Mouse (Mus musculus) T-helper 2 cell (primary cell): Measurements from ENCODE around the gene Slc2a3.
"Not testable (repeated sequence)": the region's sequence is repeated elsewhere in the genome, so short reads cannot be mapped to it uniquely, and the experiment has no call there.

Experiments used
- in situ Hi-C: fragments of 300-600 bp; cut with MboI, MseI; formaldehyde crosslinking; loops from one replicate; pipeline ENCODE4 v1.15.1; 2025; ENCODE audit warnings: high pct_unique_total_duplicates

Slc2a3 gene

DNA sequence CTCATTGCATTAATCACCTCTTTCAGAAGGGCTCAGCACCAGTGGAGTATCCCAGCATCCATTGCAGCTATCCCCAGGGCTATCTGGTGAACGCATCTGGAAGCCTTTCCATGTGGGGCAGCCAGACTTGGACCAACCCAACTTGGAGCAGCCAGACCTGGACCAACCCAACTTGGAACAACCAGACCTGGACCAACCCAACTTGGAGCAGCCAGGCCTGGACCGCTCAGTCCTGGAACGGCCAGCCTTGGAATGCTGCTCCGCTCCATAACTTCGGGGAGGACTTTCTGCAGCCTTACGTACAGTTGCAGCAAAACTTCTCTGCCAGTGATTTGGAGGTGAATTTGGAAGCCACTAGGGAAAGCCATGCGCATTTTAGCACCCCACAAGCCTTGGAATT lies 88.3 kb downstream of the Slc2a3 start:
- in situ Hi-C loops: not testable (repeated sequence)

DNA sequence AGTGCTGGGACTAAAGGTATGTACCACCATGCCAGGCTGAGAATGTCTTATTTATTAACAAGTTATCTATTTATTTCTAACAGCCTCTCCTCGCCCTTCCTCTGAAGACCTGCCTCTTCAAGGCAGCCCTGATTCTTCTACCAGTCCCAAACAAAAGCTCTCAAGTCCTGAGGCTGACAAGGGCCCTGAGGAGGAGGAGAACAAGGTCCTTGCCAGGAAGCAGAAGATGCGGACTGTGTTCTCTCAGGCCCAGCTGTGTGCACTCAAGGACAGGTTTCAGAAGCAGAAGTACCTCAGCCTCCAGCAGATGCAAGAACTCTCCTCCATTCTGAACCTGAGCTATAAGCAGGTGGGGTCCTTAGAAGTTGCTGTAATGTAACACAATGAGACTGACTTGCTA lies 90.0 kb downstream of the Slc2a3 start:
- in situ Hi-C loops: no loop called here

DNA sequence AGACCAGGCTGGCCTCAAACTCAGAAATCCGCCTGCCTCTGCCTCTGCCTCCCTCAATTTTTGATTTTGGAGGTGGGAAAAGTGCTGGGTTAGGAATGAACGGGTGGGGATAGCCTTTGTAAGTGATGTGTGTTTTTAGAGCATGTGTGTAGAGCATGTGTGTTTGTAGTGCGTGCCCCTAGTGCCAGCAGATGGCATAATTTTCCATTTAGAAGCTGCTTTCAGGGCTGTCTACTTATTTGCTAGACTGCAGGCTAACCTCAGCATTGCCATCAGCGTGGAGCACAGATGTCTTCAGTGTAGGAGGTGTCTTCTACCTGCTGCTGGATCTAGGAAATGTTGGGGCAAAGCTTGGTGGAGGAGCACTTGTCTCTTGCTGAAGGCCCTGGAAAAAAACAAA lies 92.6 kb downstream of the Slc2a3 start:
- in situ Hi-C loops: no loop called here

DNA sequence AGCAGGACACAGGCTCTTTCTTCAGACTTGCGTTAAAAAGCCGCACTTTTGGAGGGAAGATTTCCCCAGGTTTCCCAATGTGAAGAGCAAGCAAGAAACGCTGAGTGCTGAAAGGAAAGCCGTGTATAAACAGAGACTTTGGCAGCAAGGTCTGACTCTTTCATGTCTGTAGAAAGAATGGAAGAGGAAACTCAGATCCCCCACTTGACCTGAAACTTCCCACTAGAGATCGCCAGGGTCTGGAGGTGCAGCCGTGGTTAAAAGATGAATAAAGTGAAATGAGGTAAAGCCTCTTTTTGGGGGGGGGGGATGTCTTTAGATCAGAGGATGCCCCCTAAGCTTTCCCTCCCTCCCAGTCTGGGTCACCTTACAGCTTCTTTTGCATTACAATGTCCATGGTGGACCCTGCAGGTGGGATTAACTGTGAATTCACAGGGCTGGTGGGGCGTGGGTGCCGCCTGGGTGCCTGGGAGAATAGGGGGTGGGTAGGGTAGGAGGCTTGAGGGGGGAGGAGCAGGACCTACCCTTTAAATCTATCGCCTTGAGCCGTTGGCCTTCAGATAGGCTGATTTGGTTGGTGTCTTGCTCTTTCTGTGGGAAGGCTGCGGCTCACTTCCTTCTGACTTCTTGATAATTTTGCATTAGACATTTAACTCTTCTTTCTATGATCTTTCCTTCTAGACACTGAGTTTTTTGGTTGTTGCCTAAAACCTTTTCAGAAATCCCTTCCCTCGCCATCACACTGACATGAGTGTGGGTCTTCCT lies 94.2 kb downstream of the Slc2a3 start, which contains the start of gene Nanog:
Nanog (plus strand) TSS at position 454 of the 765 bp plus-strand sequence.
- in situ Hi-C loops: no loop called here

DNA sequence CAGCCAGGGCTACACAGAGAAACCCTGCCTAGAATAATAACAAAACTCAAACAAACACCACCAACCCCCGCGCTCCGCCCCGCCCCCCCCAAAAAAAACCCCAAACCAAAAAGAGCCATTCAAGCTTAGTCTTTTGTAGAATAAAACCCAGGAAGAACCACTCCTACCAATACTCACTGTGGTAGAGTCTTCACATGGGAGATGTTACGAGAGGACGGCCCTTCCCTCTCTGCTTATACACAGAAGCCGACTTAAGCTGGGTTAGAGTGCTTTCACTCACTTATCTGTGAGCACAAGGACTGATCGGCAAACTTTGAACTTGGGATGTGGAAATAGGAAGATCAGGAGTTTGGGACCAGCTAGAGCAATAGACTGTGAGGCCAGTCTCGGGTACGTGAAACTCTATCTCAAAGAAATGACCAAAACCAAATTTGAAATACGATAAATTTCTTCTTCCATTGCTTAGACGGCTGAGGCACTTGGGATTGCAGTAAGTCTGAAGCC lies 95.1 kb downstream of the Slc2a3 start:
- in situ Hi-C loops: no loop called here

DNA sequence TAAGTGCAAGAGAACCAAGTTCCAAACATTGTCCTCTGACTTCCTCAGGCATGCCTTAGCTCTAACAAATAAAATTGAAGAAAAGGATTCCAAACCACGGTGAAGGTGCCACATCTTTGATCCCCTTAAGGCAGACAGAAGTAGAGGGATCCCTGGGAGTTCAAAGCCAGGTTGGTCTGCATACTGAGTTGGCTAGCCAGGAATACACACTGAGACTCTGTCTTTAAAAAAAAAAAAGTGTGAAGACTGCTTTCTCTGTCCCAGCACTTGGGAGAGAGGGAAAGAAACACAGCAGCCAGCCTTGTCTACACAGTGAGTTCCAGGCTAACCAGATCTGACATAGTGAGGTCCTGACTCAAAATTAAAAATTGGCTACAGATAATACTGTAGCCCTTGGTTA lies 97.7 kb downstream of the Slc2a3 start:
- in situ Hi-C loops: no loop called here

DNA sequence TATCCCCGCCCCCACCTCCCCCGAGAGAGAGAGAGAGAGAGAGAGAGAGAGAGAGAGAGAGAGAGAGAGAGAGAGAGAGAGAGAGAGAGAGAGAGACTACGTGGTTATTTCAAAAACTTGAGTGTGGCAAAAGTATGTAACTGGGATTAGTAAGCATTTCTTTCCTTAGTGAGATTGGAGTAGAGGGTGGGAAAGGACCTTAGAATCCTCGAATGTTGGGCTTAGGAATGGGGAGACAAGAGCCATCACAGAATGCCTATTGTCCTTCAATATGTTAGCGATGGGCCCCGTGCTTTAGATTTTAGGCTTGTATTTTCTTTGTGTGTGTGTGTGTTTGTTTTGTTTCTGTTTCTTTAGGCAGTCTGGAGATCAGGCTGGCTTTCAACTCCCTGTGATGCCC lies 98.2 kb downstream of the Slc2a3 start:
- in situ Hi-C loops: no loop called here

DNA sequence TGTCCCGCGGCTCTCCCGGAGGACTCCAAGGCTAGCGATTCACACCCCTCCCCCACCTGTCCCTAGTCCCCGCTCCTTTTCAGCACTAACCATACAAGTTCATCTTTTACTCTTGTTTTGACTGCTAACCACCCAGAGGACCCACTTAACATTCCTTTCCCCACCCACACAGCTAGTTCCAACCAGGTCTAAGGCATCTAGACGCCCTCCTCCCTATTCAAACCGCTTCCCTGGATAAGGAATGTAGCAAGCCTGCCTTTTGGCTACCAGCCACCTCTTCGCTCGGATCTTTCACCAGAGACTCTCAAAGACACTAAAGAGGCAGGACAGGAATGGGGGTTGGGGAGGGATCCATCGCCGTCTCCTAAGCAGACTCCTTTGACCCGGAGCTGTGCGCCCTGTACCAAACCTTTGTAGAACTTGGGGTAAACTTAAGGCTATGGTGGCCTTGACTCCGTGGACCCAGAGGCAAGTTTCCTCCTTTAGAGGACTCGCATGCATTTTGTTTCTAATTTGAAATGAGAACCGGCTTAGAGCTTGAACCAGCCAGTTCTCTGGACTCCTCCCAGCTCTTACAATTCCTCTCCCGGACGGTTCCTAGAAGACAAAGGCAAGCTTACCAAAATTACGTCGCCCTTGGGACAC lies 98.8 kb downstream of the Slc2a3 start:
- in situ Hi-C loops: no loop called here

DNA sequence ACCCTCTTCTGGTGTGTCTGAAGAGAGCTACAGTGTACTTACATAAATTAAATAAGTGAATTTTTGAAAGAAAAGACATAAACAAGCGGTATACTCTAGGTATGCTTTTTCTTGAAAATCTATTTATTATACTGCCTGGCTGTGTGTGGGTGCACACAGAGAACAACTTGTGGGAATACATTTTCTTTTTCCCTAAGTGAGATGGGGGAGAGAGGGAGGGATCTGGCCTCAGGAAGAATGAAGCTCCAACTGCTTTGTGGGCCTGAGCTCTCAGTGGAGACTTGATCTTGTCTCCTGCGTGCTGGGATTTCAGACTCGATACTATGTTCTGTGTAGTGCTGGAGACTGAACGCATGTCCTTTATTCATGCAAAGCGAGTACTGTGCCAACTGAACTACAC lies 99.6 kb downstream of the Slc2a3 start:
- in situ Hi-C loops: no loop called here

DNA sequence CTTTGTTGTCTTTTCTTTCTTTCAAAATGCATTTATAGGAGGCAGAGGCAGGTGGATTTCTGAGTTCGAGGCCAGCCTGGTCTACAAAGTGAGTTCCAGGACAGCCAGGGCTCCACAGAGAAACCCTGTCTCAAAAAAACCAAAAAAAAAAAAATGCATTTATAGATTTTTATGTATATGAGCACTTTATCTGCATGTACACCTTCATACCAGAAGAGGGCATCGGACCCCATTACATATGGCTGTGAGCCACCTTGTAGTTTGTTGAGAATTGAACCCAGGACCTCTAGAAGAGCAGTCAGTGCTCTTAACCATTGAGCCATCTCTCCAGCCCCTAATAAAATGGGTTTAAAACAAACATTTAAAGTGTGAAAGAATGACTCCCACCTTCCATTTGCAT lies 101.8 kb downstream of the Slc2a3 start:
- in situ Hi-C loops: not testable (repeated sequence)

DNA sequence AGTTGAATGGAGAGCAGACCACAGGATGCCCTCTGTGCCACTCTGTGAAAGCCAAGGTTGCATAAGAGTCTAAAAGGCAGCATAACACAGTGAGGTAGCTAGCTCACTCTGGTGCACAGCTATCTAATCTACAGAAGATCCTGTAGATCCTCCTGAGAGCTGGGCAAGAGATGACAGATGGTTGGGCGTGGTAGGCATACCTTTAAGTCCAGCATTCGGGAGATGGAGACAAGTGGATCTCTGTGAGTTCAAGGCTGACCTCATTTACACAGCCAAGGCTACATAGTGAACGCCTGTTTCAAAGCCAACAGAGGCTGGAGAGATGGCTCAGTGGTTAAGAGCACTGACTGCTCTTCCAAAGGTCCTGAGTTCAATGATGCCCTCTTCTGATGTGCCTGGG lies 106.0 kb downstream of the Slc2a3 start:
- in situ Hi-C loops: no loop called here

DNA sequence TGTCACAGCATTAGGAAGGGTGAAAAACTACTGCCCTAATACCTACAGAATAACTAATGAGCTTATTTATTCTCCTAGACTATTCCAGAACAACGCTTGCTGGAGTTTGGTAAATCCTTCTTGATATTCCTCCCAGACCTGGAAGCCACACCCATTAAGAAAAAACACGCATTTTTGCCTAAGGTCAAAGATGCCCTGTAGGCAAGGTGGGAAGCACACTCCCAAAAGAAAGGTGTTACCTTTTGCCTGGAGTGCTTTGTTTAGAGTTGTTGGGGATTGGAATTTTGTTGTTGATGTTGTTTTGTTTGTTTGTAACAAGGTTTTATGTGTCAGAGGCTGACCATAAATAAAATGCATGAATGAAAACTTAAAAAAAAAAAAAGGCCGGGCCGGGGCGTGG lies 111.4 kb downstream of the Slc2a3 start:
- in situ Hi-C loops: no loop called here

DNA sequence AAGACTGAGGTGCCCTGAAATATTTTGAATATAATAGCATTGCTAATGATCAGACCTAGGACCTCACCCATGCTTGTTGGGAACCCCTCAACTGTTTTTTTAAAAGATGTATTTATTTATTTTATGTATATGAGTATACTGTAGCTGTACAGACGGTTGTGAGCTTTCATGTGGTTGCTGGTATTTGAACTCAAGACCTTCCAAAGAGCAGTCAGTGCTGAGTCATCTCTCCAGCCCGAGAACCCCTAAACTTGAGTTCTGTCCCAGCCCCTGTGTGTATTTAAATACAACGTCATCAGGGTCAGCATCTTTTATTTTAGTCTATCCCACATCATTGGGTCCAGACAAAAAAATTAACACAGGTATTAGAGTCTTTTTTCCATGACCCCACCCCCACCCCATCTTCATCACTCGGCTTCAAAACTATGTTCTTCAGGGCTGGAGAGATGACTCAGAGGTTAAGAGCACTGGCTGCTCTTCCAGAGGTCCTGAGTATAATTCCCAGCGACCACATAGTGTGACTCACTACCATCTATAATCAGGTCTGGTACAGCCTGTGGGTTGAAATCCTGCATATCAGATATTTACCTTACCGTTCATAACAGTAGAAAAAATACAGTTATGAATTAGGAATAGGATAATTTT lies 111.9 kb downstream of the Slc2a3 start:
- in situ Hi-C loops: loop anchor here (10.0 kb wide), 1 partner anchor 95 kb away; no protein-coding TSS in a partner anchor

DNA sequence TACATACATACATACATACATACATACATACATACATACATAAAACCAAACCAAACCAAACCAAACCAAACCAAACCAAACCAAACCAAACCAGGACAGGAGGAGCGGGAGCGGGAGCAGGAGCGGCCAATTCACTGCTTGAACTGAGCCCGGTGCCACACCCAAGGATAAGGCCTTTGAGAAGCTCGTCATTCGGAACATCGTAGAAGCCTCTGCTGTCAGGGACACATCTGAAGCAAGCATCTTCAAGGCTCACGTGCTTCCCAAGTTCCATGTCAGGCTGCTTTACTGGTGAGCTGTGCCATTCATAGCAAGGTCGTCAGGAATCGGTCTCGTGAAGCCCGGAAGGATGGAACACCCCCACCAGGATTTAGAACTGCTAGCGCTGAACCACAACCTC lies 114.7 kb downstream of the Slc2a3 start:
- in situ Hi-C loops: loop anchor here (10.0 kb wide), 1 partner anchor 98 kb away; no protein-coding TSS in a partner anchor

DNA sequence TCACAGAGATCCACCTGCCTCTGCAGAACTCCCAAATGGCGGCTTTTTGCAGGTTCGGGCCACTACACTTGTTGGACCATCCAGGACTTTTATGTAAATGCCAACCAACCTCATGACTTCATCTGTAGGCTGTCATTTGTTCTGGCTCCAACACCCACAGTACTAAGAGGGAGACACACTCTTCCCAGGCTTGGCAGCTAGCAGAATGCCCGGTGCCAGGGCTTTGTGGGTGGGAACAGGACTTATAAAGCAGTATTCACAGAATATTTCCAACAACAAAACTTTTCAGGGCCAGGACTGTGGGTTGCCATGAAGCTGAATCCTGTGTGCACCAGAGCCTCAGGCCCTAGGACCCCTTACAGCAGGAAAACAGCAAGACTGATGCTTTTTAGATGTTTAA lies 118.8 kb downstream of the Slc2a3 start:
- in situ Hi-C loops: loop anchor here (10.0 kb wide), 1 partner anchor 102 kb away; no protein-coding TSS in a partner anchor
